In genomic region chr2:25094785-25095108, GRCm38 (mm10) we compare ENCODE assay signal across 9 mouse cellular contexts. TPM values are rescaled to one million over a fixed set of nuclear protein-coding genes. Genes with fewer than 3 reads are reported as not detected.
A peak's percentile ranks its signal among the peaks of the same experiment; 100 is the strongest.
DNase-seq lines count a peak whose midpoint lies in the region; ATAC-seq and TF ChIP-seq lines count a peak whose summit lies in the region.
"Had no signal": no experiment of that assay in that cellular context is flagged by ENCODE, and none has a peak within 500 bp of the region (broad histone marks: within the 10 kb centered on the region; RNA-seq: fewer than 3 reads in every experiment).

No protein-coding gene starts in this region.

- H3K4me2 ChIP-seq in kidney, postnatal 0 days (ENCODE audit: low read length), result peak overlapping the region; percentile 44
- peak overlapping the region; percentile 50 for H3K4me2 ChIP-seq in embryonic facial prominence, embryonic 13.5 days
- peak overlapping the region; percentile 38 for H3K4me2 ChIP-seq in intestine, embryonic 14.5 days (ENCODE audit: low read length)
- peak overlapping the region; percentile 39 for H3K4me2 ChIP-seq in neural tube, embryonic 12.5 days (replicated peaks)

- H3K27me3 ChIP-seq in kidney, postnatal 0 days (ENCODE audit: insufficient read depth, low read length), result no peaks in the 10 kb centered on the region
- H3K27me3 ChIP-seq in embryonic facial prominence, embryonic 13.5 days, result peaks cover 38% of the 10 kb centered on the region
- H3K27me3 ChIP-seq in intestine, embryonic 14.5 days (replicated peaks; ENCODE audit: control insufficient read depth, insufficient read depth, low read length), result no peaks in the 10 kb centered on the region
- peaks cover 8% of the 10 kb centered on the region for H3K27me3 ChIP-seq in neural tube, embryonic 12.5 days (replicated peaks)

- no peak for TF ChIP-seq CTCF in kidney, postnatal 0 days (IDR thresholded peaks at IDR 0.05; ENCODE audit: low read depth)

- no peaks in the 10 kb centered on the region for H3K36me3 ChIP-seq in kidney, postnatal 0 days (ENCODE audit: insufficient read depth, low read length)
- H3K36me3 ChIP-seq in embryonic facial prominence, embryonic 13.5 days, result no peaks in the 10 kb centered on the region
- H3K36me3 ChIP-seq in intestine, embryonic 14.5 days (ENCODE audit: control insufficient read depth, insufficient read depth, low read length), result no peaks in the 10 kb centered on the region
- no peaks in the 10 kb centered on the region for H3K36me3 ChIP-seq in neural tube, embryonic 12.5 days

- WGBS in kidney, postnatal 0 days, result 41% methylated on average over 17 of the region's 17 CpGs
- 41% methylated on average over 17 of the region's 17 CpGs for WGBS in embryonic facial prominence, embryonic 13.5 days
- 29% methylated on average over 17 of the region's 17 CpGs for WGBS in intestine, embryonic 14.5 days
- 44% methylated on average over 17 of the region's 17 CpGs for WGBS in neural tube, embryonic 12.5 days

- H3K27ac ChIP-seq in kidney, postnatal 0 days, result no peak overlapping the region
- H3K27ac ChIP-seq in embryonic facial prominence, embryonic 13.5 days, result no peak overlapping the region
- H3K27ac ChIP-seq in intestine, embryonic 14.5 days (ENCODE audit: low read depth), result no peak overlapping the region
- no peak overlapping the region for H3K27ac ChIP-seq in neural tube, embryonic 12.5 days

- 0 out of 2 replicates have a peak, but pooled peaks have one; percentile 24 for ATAC-seq in kidney, postnatal 0 days (replicated peaks; ENCODE audit: low FRiP score, low read depth)
- ATAC-seq in embryonic facial prominence, embryonic 13.5 days (ENCODE audit: insufficient number of reproducible peaks, insufficient read depth, low FRiP score, low TSS enrichment, low read depth), result no peak
- ATAC-seq in intestine, embryonic 14.5 days (replicated peaks; ENCODE audit: low FRiP score, low TSS enrichment, low read depth), result peak; percentile 19; the same call in 1 of the 2 replicates
- no peak for ATAC-seq in neural tube, embryonic 12.5 days (ENCODE audit: low FRiP score, low read depth)

- H3K4me3 ChIP-seq in kidney, postnatal 0 days (replicated peaks; ENCODE audit: low read depth, low read length), result no peak overlapping the region
- peak overlapping the region; percentile 23 for H3K4me3 ChIP-seq in embryonic facial prominence, embryonic 13.5 days
- 0 out of 2 replicates have a peak overlapping the region, but pooled peaks have one; percentile 5 for H3K4me3 ChIP-seq in intestine, embryonic 14.5 days (ENCODE audit: low read depth, low read length)
- no peak overlapping the region for H3K4me3 ChIP-seq in neural tube, embryonic 12.5 days

- intact Hi-C loops in left cerebral cortex, postnatal 10 days (cut with DNase I), result loop anchor here (5.0 kb wide), 1 partner anchor 93 kb away; no protein-coding TSS in a partner anchor

- no peak overlapping the region for H3K9ac ChIP-seq in kidney, postnatal 0 days (ENCODE audit: low read depth, low read length)
- 0 out of 2 replicates have a peak overlapping the region, but pooled peaks have one; percentile 12 for H3K9ac ChIP-seq in embryonic facial prominence, embryonic 13.5 days
- no peak overlapping the region for H3K9ac ChIP-seq in intestine, embryonic 14.5 days (ENCODE audit: low read length)
- no peak overlapping the region for H3K9ac ChIP-seq in neural tube, embryonic 12.5 days

- H3K4me1 ChIP-seq in kidney, postnatal 0 days (replicated peaks; ENCODE audit: insufficient read depth, low read length), result no peaks in the 10 kb centered on the region
- no peaks in the 10 kb centered on the region; the same call in 1 of the 2 replicates for H3K4me1 ChIP-seq in embryonic facial prominence, embryonic 13.5 days
- H3K4me1 ChIP-seq in intestine, embryonic 14.5 days (replicated peaks; ENCODE audit: control insufficient read depth, insufficient read depth, low read length), result no peaks in the 10 kb centered on the region
- H3K4me1 ChIP-seq in neural tube, embryonic 12.5 days, result peaks cover 15% of the 10 kb centered on the region; the same call in 1 of the 2 replicates

- no peak for DNase-seq in kidney, postnatal 0 days (ENCODE audit: low spot score)
- DNase-seq in kidney, postnatal 36 days, result no peak
- peak; percentile 73 for DNase-seq in intestine, embryonic 14.5 days (ENCODE audit: low spot score)
- no peak for DNase-seq in left cerebral cortex, postnatal 10 days (ENCODE audit: extremely low spot score in 1 of 2, low spot score in 2 of 2)
- DNase-seq in layer of hippocampus, adult 9-11 months, result no peak
- DNase-seq: gastrocnemius, postnatal 36 days had no signal

- H3K9me3 ChIP-seq in kidney, postnatal 0 days (replicated peaks; ENCODE audit: low read length), result no peaks in the 10 kb centered on the region
- no peaks in the 10 kb centered on the region for H3K9me3 ChIP-seq in embryonic facial prominence, embryonic 13.5 days
- no peaks in the 10 kb centered on the region for H3K9me3 ChIP-seq in intestine, embryonic 14.5 days (ENCODE audit: control insufficient read depth, low read length)
- H3K9me3 ChIP-seq in neural tube, embryonic 12.5 days, result no peaks in the 10 kb centered on the region

RNA-seq across cellular contexts. Expression of gene Noxa1, which starts 0.2 kb away (rescaled TPM):
- 0.41 and 0.43 TPM in 2 replicates for polyA plus RNA-seq in kidney, postnatal 0 days (2015; fragmentation: Nextera tagmentation; extraction: Ambion mirVana)
- polyA plus RNA-seq in embryonic facial prominence, embryonic 13.5 days (2015; fragmentation: Nextera tagmentation; extraction: Ambion mirVana), result 0.17 TPM in 1 of 2 replicates, not detected in the other
- 2.3 and 5.7 TPM in 2 replicates for polyA plus RNA-seq in intestine, embryonic 14.5 days (2014; fragmentation: Nextera tagmentation; extraction: Ambion mirVana)
- not detected in 2 replicates for polyA plus RNA-seq in neural tube, embryonic 12.5 days (2016; fragmentation: Nextera tagmentation; extraction: Ambion mirVana)
- not detected for total RNA-seq in left cerebral cortex, postnatal 10 days (2021)
- total RNA-seq: gastrocnemius, postnatal 36 days; layer of hippocampus, postnatal 25 days had no signal

RNA-seq across cellular contexts. Expression of gene Entpd8, which starts 14.6 kb away (rescaled TPM):
- polyA plus RNA-seq in kidney, postnatal 0 days (2015; fragmentation: Nextera tagmentation; extraction: Ambion mirVana), result 6.2 TPM in 2 replicates
- not detected in 2 replicates for polyA plus RNA-seq in embryonic facial prominence, embryonic 13.5 days (2015; fragmentation: Nextera tagmentation; extraction: Ambion mirVana)
- polyA plus RNA-seq in intestine, embryonic 14.5 days (2014; fragmentation: Nextera tagmentation; extraction: Ambion mirVana), result 6.0 and 7.3 TPM in 2 replicates
- not detected in 2 replicates for polyA plus RNA-seq in neural tube, embryonic 12.5 days (2016; fragmentation: Nextera tagmentation; extraction: Ambion mirVana)
- not detected for total RNA-seq in left cerebral cortex, postnatal 10 days (2021)
- total RNA-seq: layer of hippocampus, postnatal 25 days had no signal

RNA-seq across cellular contexts. Expression of gene Nsmf, which starts 40.6 kb away (rescaled TPM):
- 71.0 and 74.6 TPM in 2 replicates for polyA plus RNA-seq in kidney, postnatal 0 days (2015; fragmentation: Nextera tagmentation; extraction: Ambion mirVana)
- 82.5 and 87.4 TPM in 2 replicates for polyA plus RNA-seq in embryonic facial prominence, embryonic 13.5 days (2015; fragmentation: Nextera tagmentation; extraction: Ambion mirVana)
- polyA plus RNA-seq in intestine, embryonic 14.5 days (2014; fragmentation: Nextera tagmentation; extraction: Ambion mirVana), result 44.3 and 50.0 TPM in 2 replicates
- 114 and 120 TPM in 2 replicates for polyA plus RNA-seq in neural tube, embryonic 12.5 days (2016; fragmentation: Nextera tagmentation; extraction: Ambion mirVana)
- 100 to 1,000 TPM; 566 to 585 TPM for total RNA-seq in left cerebral cortex, postnatal 10 days (2021)

Comparison
In these comparisons a context has a peak if more than half of its experiments do, and no peak if none do; other contexts are left out.
1. ATAC-seq: peak in kidney, postnatal 0 days (single experiment) and intestine, embryonic 14.5 days (single experiment); none in embryonic facial prominence, embryonic 13.5 days (single experiment) and neural tube, embryonic 12.5 days (single experiment).
2. H3K4me3 ChIP-seq: peak in embryonic facial prominence, embryonic 13.5 days (single experiment) and intestine, embryonic 14.5 days (single experiment); none in kidney, postnatal 0 days (single experiment) and neural tube, embryonic 12.5 days (single experiment).
3. Peak in every context shown above with its lines, with median percentiles within 50 percentile points of each other: H3K4me2 ChIP-seq.